Mouse (Mus musculus): ENCODE measurements at regions not wholly inside any gene's neighbourhood (a gene's known extent, or its start where the extent isn't known, plus 50 kb on each side); places are given as distances from the start of the nearest gene placed in this dataset.
"Not testable (repeated sequence)": the region's sequence is repeated elsewhere in the genome, so short reads cannot be mapped to it uniquely, and the experiment has no call there.

DNA sequence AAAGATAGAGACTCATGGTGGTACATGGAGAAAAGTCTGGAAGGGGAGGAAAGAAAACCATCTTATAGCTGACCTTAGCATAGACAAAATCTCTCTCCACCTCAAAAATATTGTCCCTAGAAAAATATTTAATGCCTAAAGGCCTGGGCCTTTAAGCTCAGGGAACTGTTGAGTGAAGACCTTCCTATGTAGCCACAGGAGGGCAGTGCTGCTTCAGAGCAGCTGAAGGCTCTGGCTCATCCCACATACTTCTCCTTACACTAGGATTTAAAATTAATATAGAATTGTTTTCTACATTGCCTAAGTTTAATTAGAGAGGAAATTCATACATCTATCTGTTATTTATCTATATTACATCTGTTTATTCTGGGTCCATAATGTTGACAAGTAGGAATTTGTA lies 358.0 kb upstream of the Olfr1507 start:
- DNase-seq (ENCODE audit: low read depth, low spot score); H3K27ac ChIP-seq (ENCODE audit: insufficient read depth, low read depth, low read length, poor library complexity, severe bottlenecking); H3K9me3 ChIP-seq (ENCODE audit: control insufficient read depth, insufficient read depth, low read depth, low read length); H3K4me1 ChIP-seq (ENCODE audit: control insufficient read depth in 2 of 2, insufficient read depth in 2 of 2, low read length in 2 of 2, poor library complexity in 1 of 2); H3K9ac ChIP-seq (ENCODE audit: insufficient read depth, low read depth, low read length, poor library complexity, severe bottlenecking); in situ Hi-C loops (cut with MboI; ENCODE audit: low sequenced_read_pairs in 2 of 2, unreplicated experiment in 2 of 2); H3K4me3 ChIP-seq (ENCODE audit: insufficient read depth in 1 of 2, low read depth in 1 of 2, low read length in 2 of 2, poor library complexity in 1 of 2, severe bottlenecking in 1 of 2); H3K36me3 ChIP-seq (ENCODE audit: control insufficient read depth, insufficient read depth, low read length, poor library complexity, severe bottlenecking): not testable (repeated sequence)

DNA sequence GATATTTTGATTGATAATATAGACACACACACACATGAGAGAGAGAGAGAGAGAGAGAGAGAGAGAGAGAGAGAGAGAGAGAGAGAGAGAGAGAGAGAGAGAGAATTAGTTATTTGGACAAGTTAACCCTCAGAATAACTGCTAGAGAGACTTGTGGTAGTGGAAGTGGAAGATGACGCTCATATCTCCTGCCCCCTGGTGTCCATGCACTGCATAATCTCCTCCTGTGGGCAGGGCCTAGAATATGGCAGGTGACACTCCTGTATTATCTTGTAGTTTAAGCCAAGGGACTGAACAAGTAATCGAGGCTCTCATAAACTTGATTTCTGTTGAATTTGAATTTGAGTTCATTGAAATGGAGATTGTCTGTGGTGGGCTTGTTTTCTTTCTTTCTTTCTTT lies 352.4 kb upstream of the Olfr1507 start:
- H3K9ac ChIP-seq (ENCODE audit: insufficient read depth, low read depth, low read length, poor library complexity, severe bottlenecking); DNase-seq (ENCODE audit: low read depth, low spot score); H3K4me1 ChIP-seq (ENCODE audit: control insufficient read depth in 2 of 2, insufficient read depth in 2 of 2, low read length in 2 of 2, poor library complexity in 1 of 2); H3K9me3 ChIP-seq (ENCODE audit: control insufficient read depth, insufficient read depth, low read depth, low read length); H3K4me3 ChIP-seq (ENCODE audit: insufficient read depth in 1 of 2, low read depth in 1 of 2, low read length in 2 of 2, poor library complexity in 1 of 2, severe bottlenecking in 1 of 2); H3K36me3 ChIP-seq (ENCODE audit: control insufficient read depth, insufficient read depth, low read length, poor library complexity, severe bottlenecking); in situ Hi-C loops (cut with MboI; ENCODE audit: low sequenced_read_pairs in 2 of 2, unreplicated experiment in 2 of 2); H3K27ac ChIP-seq (ENCODE audit: insufficient read depth, low read depth, low read length, poor library complexity, severe bottlenecking): not testable (repeated sequence)

GRCm38 (mm10) chr14:52824005-52824404 lies 328.5 kb upstream of the Olfr1507 start:
- H3K9me3 ChIP-seq (ENCODE audit: control insufficient read depth, insufficient read depth, low read depth, low read length); H3K27ac ChIP-seq (ENCODE audit: insufficient read depth, low read depth, low read length, poor library complexity, severe bottlenecking); H3K9ac ChIP-seq (ENCODE audit: insufficient read depth, low read depth, low read length, poor library complexity, severe bottlenecking); H3K4me3 ChIP-seq (ENCODE audit: insufficient read depth in 1 of 2, low read depth in 1 of 2, low read length in 2 of 2, poor library complexity in 1 of 2, severe bottlenecking in 1 of 2); H3K36me3 ChIP-seq (ENCODE audit: control insufficient read depth, insufficient read depth, low read length, poor library complexity, severe bottlenecking); DNase-seq (ENCODE audit: low read depth, low spot score); in situ Hi-C loops (cut with MboI; ENCODE audit: low sequenced_read_pairs in 2 of 2, unreplicated experiment in 2 of 2); H3K4me1 ChIP-seq (ENCODE audit: control insufficient read depth in 2 of 2, insufficient read depth in 2 of 2, low read length in 2 of 2, poor library complexity in 1 of 2): not testable (repeated sequence)

DNA sequence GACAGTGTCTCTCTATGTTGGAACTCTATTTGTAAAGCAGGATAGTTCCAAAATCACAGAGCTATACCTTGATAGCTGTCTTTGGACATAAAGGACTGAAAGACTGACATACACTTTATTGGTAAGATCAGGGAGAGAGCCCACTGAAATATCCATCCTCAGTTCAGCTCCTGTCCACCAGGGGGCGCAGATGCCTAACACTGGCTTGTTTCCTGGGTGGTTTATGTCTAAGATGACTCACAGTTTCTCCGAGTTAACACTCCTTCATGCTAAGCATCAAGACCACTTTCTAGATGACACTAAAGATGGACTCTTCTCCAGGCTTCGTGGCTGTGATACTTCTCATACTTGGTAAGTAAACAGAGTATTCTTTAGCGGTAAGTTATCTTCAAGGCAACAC lies 326.1 kb upstream of the Olfr1507 start:
- in situ Hi-C loops (cut with MboI; ENCODE audit: low sequenced_read_pairs in 2 of 2, unreplicated experiment in 2 of 2); DNase-seq (ENCODE audit: low read depth, low spot score); H3K9ac ChIP-seq (ENCODE audit: insufficient read depth, low read depth, low read length, poor library complexity, severe bottlenecking); H3K27ac ChIP-seq (ENCODE audit: insufficient read depth, low read depth, low read length, poor library complexity, severe bottlenecking); H3K4me1 ChIP-seq (ENCODE audit: control insufficient read depth in 2 of 2, insufficient read depth in 2 of 2, low read length in 2 of 2, poor library complexity in 1 of 2); H3K36me3 ChIP-seq (ENCODE audit: control insufficient read depth, insufficient read depth, low read length, poor library complexity, severe bottlenecking); H3K9me3 ChIP-seq (ENCODE audit: control insufficient read depth, insufficient read depth, low read depth, low read length); H3K4me3 ChIP-seq (ENCODE audit: insufficient read depth in 1 of 2, low read depth in 1 of 2, low read length in 2 of 2, poor library complexity in 1 of 2, severe bottlenecking in 1 of 2): not testable (repeated sequence)

GRCm38 (mm10) chr14:52811128-52811415 lies 315.5 kb upstream of the Olfr1507 start:
- H3K4me3 ChIP-seq (ENCODE audit: insufficient read depth in 1 of 2, low read depth in 1 of 2, low read length in 2 of 2, poor library complexity in 1 of 2, severe bottlenecking in 1 of 2); in situ Hi-C loops (cut with MboI; ENCODE audit: low sequenced_read_pairs in 2 of 2, unreplicated experiment in 2 of 2); H3K4me1 ChIP-seq (ENCODE audit: control insufficient read depth in 2 of 2, insufficient read depth in 2 of 2, low read length in 2 of 2, poor library complexity in 1 of 2); H3K36me3 ChIP-seq (ENCODE audit: control insufficient read depth, insufficient read depth, low read length, poor library complexity, severe bottlenecking); H3K9ac ChIP-seq (ENCODE audit: insufficient read depth, low read depth, low read length, poor library complexity, severe bottlenecking); DNase-seq (ENCODE audit: low read depth, low spot score); H3K9me3 ChIP-seq (ENCODE audit: control insufficient read depth, insufficient read depth, low read depth, low read length); H3K27ac ChIP-seq (ENCODE audit: insufficient read depth, low read depth, low read length, poor library complexity, severe bottlenecking): not testable (repeated sequence)

GRCm38 (mm10) chr14:52810275-52811127 lies 315.0 kb upstream of the Olfr1507 start:
- DNase-seq (ENCODE audit: low read depth, low spot score); H3K9me3 ChIP-seq (ENCODE audit: control insufficient read depth, insufficient read depth, low read depth, low read length); in situ Hi-C loops (cut with MboI; ENCODE audit: low sequenced_read_pairs in 2 of 2, unreplicated experiment in 2 of 2); H3K4me1 ChIP-seq (ENCODE audit: control insufficient read depth in 2 of 2, insufficient read depth in 2 of 2, low read length in 2 of 2, poor library complexity in 1 of 2); H3K4me3 ChIP-seq (ENCODE audit: insufficient read depth in 1 of 2, low read depth in 1 of 2, low read length in 2 of 2, poor library complexity in 1 of 2, severe bottlenecking in 1 of 2); H3K9ac ChIP-seq (ENCODE audit: insufficient read depth, low read depth, low read length, poor library complexity, severe bottlenecking); H3K27ac ChIP-seq (ENCODE audit: insufficient read depth, low read depth, low read length, poor library complexity, severe bottlenecking); H3K36me3 ChIP-seq (ENCODE audit: control insufficient read depth, insufficient read depth, low read length, poor library complexity, severe bottlenecking): not testable (repeated sequence)

DNA sequence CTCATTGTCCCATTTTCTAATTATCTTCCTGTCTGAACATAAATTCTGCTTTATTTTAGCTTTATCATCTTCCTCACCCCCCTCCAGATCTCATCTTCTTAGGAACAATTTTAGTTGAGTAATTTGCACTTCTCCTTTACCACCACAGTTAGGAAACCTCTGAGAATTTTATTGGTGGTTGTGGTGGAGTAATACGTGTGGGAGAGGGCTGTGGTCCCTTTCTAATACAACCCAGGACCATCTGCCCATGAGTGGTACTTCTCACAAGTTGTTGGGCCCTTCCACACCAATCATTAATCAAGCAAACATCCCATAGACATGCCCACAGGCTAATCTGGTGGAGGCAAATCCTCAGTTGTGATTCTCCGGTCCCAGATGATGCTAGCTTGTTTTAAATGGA lies 306.2 kb upstream of the Olfr1507 start:
- in situ Hi-C loops (cut with MboI; ENCODE audit: low sequenced_read_pairs in 2 of 2, unreplicated experiment in 2 of 2); H3K36me3 ChIP-seq (ENCODE audit: control insufficient read depth, insufficient read depth, low read length, poor library complexity, severe bottlenecking); H3K4me1 ChIP-seq (ENCODE audit: control insufficient read depth in 2 of 2, insufficient read depth in 2 of 2, low read length in 2 of 2, poor library complexity in 1 of 2); DNase-seq (ENCODE audit: low read depth, low spot score); H3K9me3 ChIP-seq (ENCODE audit: control insufficient read depth, insufficient read depth, low read depth, low read length); H3K4me3 ChIP-seq (ENCODE audit: insufficient read depth in 1 of 2, low read depth in 1 of 2, low read length in 2 of 2, poor library complexity in 1 of 2, severe bottlenecking in 1 of 2); H3K27ac ChIP-seq (ENCODE audit: insufficient read depth, low read depth, low read length, poor library complexity, severe bottlenecking); H3K9ac ChIP-seq (ENCODE audit: insufficient read depth, low read depth, low read length, poor library complexity, severe bottlenecking): not testable (repeated sequence)

DNA sequence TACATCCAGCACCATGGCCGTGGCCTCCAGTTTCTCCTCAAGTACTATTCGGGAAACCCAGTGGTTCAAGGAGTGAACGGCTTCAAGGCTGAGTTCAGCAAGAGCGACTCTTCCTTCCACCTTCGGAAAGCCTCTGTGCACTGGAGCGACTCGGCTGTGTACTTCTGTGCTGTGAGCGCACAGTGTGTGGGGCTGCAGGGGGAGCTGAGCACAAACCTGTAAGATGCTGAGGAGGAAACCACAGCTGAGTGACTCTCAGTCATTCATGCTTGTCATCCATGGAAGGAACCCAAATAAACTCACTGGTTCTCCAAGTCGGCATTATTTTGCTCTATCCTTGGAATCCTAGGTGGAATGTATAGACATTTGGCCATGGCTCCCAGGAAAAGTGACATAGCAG lies 297.1 kb upstream of the Olfr1507 start:
- in situ Hi-C loops (cut with MboI; ENCODE audit: low sequenced_read_pairs in 2 of 2, unreplicated experiment in 2 of 2); H3K4me3 ChIP-seq (ENCODE audit: insufficient read depth in 1 of 2, low read depth in 1 of 2, low read length in 2 of 2, poor library complexity in 1 of 2, severe bottlenecking in 1 of 2); H3K36me3 ChIP-seq (ENCODE audit: control insufficient read depth, insufficient read depth, low read length, poor library complexity, severe bottlenecking); H3K4me1 ChIP-seq (ENCODE audit: control insufficient read depth in 2 of 2, insufficient read depth in 2 of 2, low read length in 2 of 2, poor library complexity in 1 of 2); DNase-seq (ENCODE audit: low read depth, low spot score); H3K27ac ChIP-seq (ENCODE audit: insufficient read depth, low read depth, low read length, poor library complexity, severe bottlenecking); H3K9ac ChIP-seq (ENCODE audit: insufficient read depth, low read depth, low read length, poor library complexity, severe bottlenecking); H3K9me3 ChIP-seq (ENCODE audit: control insufficient read depth, insufficient read depth, low read depth, low read length): not testable (repeated sequence)

Measured in ES-E14 (cell line).